Mouse (Mus musculus): Measurements from ENCODE around the gene Sirt1.
"Not testable (repeated sequence)": the region's sequence is repeated elsewhere in the genome, so short reads cannot be mapped to it uniquely, and the experiment has no call there.

The Sirt1 gene

GRCm38 (mm10) chr10:63381498-63382280 is at the start of gene Sirt1:
Sirt1 (minus strand) TSS chr10:63381704.
- DNase-seq, result no peak

GRCm38 (mm10) chr10:63429785-63430305 is 48.3 kb upstream of the Sirt1 start, which contains the start of gene Ctnna3:
Ctnna3 (plus strand) TSS chr10:63430098.
- DNase-seq, result peak; percentile 94

- DNase-seq, result peak; percentile 97
Measured at GRCm38 (mm10) chr10:63429380-63429779, 47.9 kb upstream of the Sirt1 start.

DNA sequence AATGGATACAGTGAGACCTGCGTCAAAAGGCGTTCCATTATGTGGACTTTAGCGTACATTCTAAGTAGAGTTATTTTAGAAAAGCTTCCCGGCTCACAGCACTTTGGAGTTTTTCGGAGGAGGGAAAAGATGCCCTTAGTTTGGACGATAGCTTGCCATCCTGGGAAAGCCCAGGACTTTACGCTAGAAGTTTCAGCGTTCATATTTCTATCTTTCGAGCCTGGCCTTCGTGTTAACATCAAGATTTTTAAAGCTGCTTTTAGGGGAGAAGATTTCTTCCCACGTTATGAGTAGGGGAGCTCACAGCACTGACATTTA is 47.5 kb upstream of the Sirt1 start:
- DNase-seq, result no peak

DNA sequence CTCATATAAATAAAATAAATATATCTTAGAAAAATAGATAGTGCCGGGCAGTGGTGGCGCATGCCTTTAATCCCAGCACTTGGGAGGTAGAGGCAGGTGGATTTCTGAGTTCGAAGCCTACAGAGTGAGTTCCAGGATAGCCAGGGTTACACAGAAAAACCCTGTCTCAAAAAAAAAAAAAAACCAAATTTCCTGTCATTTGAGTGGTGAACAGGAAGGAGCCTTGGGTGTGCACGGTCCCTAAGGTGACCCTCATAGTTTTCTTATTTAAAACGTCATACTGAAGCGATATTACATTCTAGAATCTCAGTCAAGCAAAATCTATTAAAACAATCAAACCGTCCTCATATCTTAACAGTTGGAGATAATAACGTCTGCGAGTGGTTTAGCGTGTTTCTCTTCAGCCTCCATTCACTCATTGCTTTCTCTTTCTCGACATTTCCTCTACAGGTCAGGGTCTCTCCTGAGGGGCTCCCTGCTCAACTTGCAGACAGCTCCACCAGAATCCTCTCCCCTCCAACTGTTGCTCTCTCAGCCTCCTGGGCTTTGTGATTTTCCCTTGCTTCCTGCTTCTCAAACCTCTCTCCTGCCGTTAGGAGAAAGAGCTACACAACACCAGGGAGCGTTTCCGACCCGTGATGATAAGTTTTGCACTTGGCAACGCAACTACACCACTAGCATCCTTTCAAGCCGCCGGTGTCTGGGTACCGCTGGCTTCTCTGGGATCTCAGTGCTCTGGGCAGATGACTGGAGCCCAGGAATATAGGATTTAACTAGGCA is 46.9 kb upstream of the Sirt1 start:
- DNase-seq, result no peak

GRCm38 (mm10) chr10:63427146-63427545 is 45.6 kb upstream of the Sirt1 start:
- DNase-seq, result no peak

GRCm38 (mm10) chr10:63424475-63424814 is 42.9 kb upstream of the Sirt1 start:
- no peak for DNase-seq

- no peak for DNase-seq
Measured at GRCm38 (mm10) chr10:63423591-63424474, 42.3 kb upstream of the Sirt1 start.

DNA sequence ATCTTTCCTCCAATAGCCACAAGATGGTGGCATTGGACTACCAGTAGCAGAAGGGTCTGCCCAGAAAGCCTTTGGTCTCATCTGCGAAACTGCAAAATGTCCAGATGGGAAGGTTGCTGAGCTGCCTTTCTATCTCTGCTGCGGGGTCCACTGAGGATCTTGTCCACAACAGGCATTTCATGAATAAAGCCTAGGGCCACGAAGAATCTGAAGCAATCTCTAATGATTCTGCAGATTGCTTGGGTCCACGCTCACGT is 41.2 kb upstream of the Sirt1 start:
- DNase-seq, result no peak

DNA sequence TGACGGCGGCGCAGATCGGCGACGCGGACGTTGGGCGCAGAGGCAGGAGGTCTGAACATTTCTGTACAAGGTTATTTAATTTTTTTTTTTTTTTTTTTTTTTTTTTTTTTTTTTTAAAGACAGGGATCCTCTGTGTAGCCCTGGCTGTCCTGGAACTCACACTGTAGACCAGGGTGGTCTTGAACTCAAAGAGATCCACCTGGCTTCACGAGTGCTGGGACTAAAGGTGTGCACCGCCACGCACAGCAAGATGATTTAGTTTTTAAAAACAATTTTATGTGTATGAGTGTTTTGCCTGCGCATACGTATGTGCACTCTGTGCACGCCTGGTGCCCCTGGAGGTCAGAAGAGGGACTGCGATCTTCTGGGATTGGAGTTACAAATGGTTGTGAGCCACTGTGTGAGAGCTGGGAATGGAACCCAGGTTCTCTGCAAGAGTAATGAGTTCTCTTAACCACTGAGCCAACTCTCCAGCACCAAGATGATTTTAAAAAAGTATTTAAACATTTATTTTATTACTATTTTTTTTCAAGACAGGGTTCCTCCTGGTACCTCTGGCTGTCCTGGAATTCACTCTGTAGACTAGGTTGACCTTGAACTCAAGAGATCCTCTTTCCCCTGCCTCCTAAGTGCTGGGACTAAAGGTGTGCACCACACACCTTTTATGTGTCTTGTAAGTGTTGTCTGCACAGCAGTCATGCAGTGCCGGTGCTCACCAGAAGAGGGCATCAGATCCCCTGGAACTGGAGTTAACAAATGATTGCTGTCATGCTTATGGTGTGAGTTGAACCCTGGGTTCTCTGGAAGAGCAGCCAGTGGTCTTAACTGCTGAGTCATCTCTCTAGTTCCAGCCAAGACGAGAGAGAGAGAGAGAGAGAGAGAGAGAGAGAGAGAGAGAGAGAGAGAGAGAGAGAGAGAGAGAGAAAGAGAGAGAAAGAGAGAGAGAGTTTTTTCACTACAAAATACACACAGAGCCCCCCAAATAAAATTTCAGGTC is 40.5 kb upstream of the Sirt1 start, which contains the start of gene Gm7075:
Gene Gm7075, minus strand, starts transcription at position 51 of the 997 bp plus-strand sequence.
- no peak for DNase-seq

- no peak for DNase-seq
Measured at GRCm38 (mm10) chr10:63417061-63417460, 35.6 kb upstream of the Sirt1 start.

DNA sequence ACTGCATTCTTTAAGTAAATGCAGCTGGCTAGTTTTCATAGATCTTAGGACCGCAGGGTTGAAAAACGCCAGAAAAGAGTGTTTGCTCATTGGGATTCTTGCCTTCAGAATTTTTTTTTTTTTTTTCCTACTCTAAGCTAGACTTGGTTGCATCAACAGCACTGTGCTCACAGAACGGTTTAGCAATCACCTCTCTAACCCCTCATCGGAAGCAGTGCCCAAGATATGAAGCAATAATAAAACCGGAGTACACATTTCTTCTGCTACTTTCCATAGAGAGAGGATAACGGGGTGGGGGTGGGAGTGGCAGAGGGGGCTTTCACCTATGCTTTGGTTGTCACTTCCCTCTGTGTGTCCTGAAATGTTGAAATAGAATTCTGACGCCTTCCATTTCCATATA is 34.3 kb upstream of the Sirt1 start:
- no peak for DNase-seq

- no peak for DNase-seq
Measured at GRCm38 (mm10) chr10:63415287-63415686, 33.8 kb upstream of the Sirt1 start.

DNA sequence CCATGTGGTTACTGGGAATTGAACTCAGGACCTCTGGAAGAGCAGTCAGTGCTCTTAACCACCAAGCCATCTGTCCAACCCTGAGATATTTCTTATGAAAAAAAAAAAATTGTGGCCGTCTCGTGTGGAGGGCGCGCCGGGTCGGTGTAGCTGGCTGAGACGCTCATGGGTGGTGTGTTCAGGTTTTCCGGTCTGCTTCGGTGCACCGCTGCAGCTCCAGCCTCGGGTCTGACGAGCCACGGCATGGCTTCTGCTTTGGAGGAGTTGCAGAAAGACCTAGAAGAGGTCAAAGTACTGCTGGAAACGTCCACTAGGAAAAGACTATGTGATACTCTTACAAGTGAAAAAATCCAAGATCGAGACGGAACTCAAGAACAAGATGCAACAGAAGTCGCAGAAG is 31.3 kb upstream of the Sirt1 start:
- no peak for DNase-seq

DNA sequence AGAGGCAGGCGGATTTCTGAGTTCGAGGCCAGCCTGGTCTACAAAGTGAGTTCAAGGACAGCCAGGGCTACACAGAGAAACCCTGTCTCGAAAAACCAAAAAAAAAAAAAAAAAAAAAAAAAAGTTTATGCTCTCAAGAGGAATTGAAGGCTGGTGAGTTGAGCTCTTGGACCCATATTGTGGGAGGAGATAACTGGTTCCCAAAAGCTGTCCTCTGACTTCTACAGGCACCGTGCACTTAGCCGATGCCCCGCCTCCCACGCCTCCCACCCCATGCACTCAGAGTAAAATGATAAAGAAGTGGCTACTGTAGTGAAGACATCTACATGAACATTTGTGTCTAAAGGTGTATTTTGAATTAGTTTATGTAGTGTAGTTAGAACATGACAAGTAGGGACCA is 30.2 kb upstream of the Sirt1 start:
- not testable (repeated sequence) for DNase-seq

DNA sequence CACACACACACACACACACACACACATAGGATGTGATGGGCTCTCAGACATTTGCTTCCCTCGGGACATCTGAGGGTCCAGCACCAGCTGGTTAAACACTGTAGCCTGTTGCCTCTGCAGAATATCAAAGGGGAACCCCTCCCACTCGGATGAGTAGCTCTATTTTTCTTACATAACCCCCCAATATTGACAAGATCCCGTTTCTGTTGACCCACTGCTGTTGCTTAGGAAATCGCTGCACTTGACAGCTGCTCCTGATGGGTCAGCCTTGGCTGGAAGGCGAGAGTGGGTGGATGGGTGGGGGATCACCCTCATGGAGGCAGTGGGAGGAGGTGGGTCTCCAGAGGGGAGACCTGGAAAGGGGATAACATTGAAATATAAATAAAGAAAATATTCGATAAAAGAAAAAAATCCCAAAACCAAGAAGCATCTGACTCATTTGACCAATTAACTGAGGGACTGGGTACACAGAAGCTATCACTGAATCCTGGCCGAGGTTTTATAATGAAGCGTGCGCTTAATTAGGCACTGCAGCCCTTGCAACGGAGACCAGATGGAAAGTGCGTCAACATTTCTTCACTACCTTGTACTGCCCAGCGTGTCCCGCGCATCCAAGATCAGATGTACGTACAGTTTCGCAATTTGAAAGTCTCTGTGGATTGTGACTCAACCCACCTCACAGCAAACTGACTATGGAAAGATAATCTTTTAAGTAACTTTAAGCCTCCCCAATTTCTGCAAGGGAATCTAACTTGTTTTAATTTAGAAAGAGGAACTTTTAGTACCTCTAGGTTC is 28.9 kb upstream of the Sirt1 start:
- DNase-seq, result no peak

DNA sequence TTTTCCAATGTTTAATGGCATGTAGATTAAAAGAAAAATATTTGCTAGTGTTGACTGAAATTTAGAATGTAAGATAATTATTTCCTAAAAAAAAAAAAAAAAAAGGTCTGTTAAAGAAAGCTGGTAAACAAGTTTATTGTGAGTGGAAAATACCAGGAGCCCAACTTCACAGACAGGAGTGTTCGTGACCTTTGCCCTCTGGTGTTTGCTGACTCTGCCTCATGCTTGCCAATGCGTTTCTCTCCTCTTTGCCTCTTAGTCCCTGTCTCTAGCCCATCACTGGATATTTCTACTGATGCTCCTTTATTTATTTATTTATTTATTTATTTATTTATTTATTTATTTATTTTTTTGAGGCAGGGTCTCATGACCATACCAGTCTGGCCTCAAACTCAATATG is 22.1 kb upstream of the Sirt1 start:
- DNase-seq, result peak; percentile 78

DNA sequence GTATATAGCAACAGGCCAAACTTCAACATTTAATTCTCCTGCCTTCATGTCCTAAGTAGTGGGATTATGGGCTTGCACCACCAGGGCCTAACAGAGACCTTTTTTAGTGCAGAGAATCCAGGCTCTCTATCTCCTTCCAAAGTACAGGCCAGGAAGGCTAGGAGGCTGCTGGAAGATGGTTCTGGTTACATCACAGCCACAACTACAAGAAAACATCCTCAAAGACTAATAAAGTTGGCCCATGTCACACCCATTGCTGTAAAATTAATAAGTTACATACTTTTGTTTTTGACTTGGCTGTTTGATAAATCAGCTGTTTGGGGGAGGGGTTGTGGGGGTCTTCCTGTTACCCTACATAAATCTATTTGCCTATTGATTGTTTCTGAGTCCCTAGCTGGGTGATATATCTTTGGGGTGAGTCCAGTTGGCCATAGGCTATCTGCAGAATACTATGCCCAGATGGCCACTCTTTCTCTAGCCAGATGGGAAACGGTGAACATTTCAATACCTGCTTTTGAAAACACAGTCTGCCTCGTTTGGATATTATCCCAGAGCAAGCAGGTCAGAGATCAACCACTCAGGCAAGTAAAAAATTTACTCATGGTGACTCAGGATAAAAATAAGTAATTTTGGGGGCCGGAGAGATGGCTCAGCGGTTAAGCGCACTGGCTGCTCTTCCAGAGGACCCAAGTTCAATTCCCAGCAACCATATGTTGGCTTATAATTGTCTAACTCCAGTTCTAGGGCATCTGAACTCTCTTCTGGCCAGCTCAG is 21.4 kb upstream of the Sirt1 start:
- peak; percentile 57 for DNase-seq

- peak; percentile 69 for DNase-seq
Measured at GRCm38 (mm10) chr10:63396963-63397362, 15.5 kb upstream of the Sirt1 start.

- DNase-seq, result no peak
Measured at GRCm38 (mm10) chr10:63388948-63389347, 7.4 kb upstream of the Sirt1 start.
